Mouse (Mus musculus): Measurements from ENCODE around the gene Khdc4. TPM values are rescaled to one million over a fixed set of nuclear protein-coding genes. Genes with fewer than 3 reads are reported as not detected.

Gene Khdc4
- 10 to 100 TPM; 56.8 to 57.8 TPM for total RNA-seq (2021)
- long read RNA-seq, experiment 1, transcript Khdc4-203 (14 exons, 2,567 nt): minor isoform, 9 of 62 reads
- long read RNA-seq, experiment 1, transcript Khdc4-201 (14 exons, 2,981 nt): major isoform, 26 of 62 reads
- long read RNA-seq, experiment 1, transcript Khdc4-207 (10 exons, 2,388 nt): minor isoform, 6 of 62 reads
- long read RNA-seq, experiment 1, partial matches to known transcripts: 7 of 62 reads
- long read RNA-seq, experiment 1, other reads (novel, unspliced or antisense): 10 of 62 reads
- long read RNA-seq, experiment 2, transcript Khdc4-201 (14 exons, 2,981 nt): major isoform, 14 of 35 reads
- long read RNA-seq, experiment 2, transcript Khdc4-203 (14 exons, 2,567 nt): minor isoform, 6 of 35 reads
- long read RNA-seq, experiment 2, partial matches to known transcripts: 7 of 35 reads
- long read RNA-seq, experiment 2, other reads (novel, unspliced or antisense): 4 of 35 reads

DNA sequence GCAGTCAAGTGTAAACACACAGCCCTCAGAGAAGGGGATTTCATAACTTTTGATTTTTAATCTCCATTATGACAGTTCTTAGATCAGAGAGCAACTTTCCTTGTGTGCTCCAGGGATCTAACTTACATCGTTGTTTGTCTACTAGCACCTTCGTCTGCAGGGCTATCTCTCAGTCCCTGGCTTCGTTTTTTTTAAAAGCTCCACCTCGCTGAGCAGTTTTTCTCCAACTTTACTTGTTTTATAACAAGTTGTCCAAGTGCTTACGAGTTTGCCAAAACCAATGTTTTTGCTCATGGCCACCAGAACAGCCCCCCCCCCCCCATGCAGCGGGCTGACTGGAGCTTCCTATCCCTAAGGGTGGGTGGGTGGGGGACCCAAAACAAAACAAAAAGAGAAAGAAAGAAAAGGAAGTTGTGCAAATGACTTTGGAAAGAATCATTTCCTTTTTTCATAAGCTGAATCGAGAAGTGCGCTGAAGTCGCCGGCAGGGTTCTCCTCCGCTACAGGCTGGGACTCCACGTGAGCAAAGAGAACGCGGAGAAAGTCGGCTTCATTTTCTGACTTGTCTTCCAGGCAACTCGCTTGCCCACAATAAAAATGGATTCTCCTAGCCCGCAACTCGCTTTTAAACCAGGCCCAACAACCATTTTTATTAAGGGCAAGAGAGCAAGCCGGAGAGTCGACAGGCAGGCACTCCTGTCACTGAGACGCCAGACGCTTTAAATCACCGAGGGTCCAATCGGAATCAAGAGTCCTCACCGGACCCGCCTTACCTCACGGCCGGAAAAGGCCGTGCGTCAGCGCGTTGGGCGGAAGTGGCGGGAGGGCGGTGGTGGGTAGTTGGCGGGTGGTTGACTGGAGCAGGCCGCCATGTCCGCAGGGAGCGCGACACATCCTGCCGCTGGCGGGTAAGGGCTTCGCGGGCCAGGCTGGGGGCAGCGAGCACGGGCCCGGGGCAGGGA, at the start of gene Khdc4:
TSS of gene Khdc4 (plus strand) at position 824 of the 962 bp plus-strand sequence.
- peak; percentile 96 to 98 for DNase-seq (ENCODE audit: low spot score in 2 of 2)

- peak in 1 of 2 experiments; percentile 49 for DNase-seq (ENCODE audit: low spot score in 2 of 2)
These were observed 49.0 kb upstream of the Khdc4 start for GRCm38 (mm10) chr3:88636555-88636986.

- no peak for DNase-seq (ENCODE audit: low spot score in 2 of 2)
These were observed 48.5 kb upstream of the Khdc4 start for GRCm38 (mm10) chr3:88637134-88637533.

GRCm38 (mm10) chr3:88639239-88639638, 46.4 kb upstream of the Khdc4 start:
- no peak for DNase-seq (ENCODE audit: low spot score in 2 of 2)

GRCm38 (mm10) chr3:88640676-88641075, 44.9 kb upstream of the Khdc4 start:
- peak in 1 of 2 experiments; percentile 69 for DNase-seq (ENCODE audit: low spot score in 2 of 2)

DNA sequence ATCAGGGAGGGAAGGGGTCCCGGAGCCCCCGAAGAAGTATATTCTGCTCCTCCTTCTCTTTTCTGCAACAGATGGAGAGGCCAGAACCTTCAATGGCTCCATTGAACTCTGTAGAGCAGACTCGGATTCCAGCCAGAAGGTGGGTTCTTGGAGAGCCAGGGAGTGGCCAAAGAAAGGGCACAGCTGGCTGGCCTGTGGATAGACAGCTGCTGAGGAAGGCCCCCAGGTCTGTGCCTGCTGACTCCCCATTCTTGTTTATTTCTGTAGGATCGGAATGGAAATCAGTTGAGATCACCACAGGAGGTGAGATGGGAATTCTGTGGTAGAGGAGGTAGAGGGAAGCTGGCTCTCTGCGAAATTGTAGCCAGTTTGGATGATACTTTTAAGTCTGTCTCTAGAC, 42.5 kb upstream of the Khdc4 start:
- DNase-seq (ENCODE audit: low spot score in 2 of 2): no peak

GRCm38 (mm10) chr3:88645937-88646336, 39.7 kb upstream of the Khdc4 start:
- no peak for DNase-seq (ENCODE audit: low spot score in 2 of 2)

DNA sequence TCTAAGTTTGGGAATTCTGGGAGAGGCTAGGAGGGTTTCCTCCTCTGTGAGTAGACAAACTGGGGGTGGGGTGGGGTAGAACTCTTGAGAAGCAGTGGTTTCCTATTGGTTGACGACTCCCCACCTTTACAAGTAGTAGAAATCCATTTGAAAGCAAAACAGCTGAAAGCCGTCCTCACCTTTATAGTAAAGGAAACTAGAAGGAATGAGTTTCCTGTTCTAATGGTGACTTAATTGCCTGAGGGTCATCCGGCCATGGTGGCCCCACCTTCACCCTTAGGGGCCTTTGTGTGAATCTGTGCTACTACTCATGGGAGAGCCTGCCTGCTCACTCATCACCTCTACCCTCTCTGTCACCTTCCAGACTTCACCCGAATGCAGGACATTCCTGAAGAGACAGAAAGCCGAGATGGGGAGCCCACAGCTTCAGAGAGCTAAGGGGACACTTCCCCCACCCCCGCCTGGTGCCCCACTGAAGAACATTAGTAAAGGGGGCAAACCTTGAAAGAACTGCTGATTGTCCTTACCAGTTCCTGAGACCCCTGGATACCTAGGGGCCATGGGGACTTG, 39.1 kb upstream of the Khdc4 start:
- DNase-seq (ENCODE audit: low spot score in 2 of 2): no peak

GRCm38 (mm10) chr3:88647076-88647475, 38.5 kb upstream of the Khdc4 start:
- DNase-seq (ENCODE audit: low spot score in 2 of 2): no peak

DNA sequence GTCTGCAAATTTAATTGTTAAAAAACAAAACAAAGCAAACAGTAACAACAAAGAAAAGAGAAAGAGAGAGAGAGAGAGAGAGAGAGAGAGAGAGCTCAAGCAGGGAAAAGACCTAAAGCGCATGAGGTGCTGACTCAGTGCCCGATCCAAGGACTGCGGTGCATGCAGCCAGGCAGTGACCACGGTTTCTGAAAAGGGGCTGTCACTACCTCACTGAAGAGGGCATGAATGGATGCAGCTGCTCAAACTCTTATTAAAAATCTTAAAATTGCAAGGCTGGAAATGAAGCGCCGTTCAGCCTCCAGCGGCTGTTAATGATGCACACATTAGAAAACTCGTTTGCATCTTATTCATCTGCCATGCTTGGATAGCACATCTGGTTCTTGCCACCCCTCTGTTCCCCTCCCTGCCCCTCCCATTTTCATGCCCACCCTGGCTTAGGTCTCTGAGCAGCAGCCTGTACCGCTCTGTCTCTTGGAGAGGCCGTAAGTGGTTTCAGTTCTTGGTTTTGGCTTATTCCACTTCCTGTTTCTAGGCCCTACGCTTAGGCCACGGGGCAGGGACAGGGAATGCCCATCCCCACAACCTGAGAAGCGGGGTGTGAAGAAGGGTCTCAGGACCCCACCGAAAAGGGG, 37.7 kb upstream of the Khdc4 start:
- DNase-seq (ENCODE audit: low spot score in 2 of 2): no peak

- no peak for DNase-seq (ENCODE audit: low spot score in 2 of 2)
These were observed 37.0 kb upstream of the Khdc4 start for GRCm38 (mm10) chr3:88648452-88649168.

DNA sequence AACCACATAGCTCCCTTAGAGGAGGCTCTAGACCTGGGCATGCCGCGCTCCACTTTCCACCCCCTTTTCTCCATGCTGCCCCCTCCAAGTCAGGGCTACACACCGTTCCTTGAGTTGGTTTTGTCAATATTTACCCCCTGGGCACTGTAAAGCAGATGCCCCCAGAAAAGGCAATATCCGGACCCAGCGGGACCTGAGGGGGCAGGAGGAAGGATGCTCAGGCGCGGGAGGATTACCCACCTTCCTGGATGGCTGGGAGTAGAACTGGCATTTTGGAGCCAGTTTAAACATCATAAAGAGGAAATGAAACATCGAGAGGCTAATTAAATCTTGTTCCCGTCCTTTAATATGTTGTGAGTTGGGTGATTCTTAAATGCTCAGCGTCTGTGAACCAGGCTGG, 36.4 kb upstream of the Khdc4 start:
- no peak for DNase-seq (ENCODE audit: low spot score in 2 of 2)

GRCm38 (mm10) chr3:88649967-88650366, 35.6 kb upstream of the Khdc4 start:
- no peak for DNase-seq (ENCODE audit: low spot score in 2 of 2)

DNA sequence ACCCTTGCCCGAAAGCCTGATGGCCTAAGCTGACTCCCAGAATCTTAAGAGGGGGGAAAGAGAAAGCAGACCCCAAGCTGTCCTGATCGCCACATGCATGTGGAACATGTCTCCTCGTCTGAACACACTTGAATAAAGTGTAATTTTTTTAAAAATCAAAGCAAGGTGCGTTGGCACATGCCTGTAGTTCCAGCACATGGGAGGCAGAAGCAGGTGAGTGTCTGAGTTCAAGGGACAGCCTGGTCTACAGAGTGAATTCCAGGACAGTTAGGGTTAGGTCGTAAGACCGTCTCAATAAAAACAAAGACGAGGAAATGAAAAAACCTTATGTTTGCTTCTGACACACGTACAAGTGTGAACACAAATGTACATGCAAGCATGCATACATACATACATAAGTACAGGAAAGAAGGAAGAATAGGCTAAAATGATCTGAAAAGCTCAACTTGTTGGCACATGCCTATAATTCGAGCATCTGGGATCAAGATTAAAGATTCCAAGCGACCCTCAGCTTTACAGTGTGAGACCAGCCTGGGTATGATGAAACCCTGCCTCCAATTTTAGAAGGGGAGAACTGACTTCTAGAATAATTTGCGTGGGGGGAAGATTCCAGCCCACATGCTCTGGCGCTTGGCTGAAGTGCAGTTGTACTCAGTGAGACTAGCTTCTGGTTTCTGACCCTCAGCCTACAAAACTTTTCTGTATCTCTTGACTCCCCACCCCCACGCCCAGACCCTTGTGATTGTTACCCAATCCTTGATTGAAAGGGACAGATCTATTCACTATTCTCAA, 34.7 kb upstream of the Khdc4 start:
- no peak for DNase-seq (ENCODE audit: low spot score in 2 of 2)

- no peak for DNase-seq (ENCODE audit: low spot score in 2 of 2)
These were observed 33.7 kb upstream of the Khdc4 start for GRCm38 (mm10) chr3:88651669-88652618.

- DNase-seq (ENCODE audit: low spot score in 2 of 2): no peak
These were observed 32.6 kb upstream of the Khdc4 start, which contains the start of gene Rxfp4 for GRCm38 (mm10) chr3:88652846-88653515. Gene Rxfp4, minus strand, starts transcription at chr3:88653142.

- DNase-seq (ENCODE audit: low spot score in 2 of 2): no peak
These were observed 31.9 kb upstream of the Khdc4 start for GRCm38 (mm10) chr3:88653516-88654370.

Measured in left cerebral cortex, adult 18-20 months (tissue).